Mouse (Mus musculus) kidney, adult 11 months (tissue): Measurements from ENCODE around the gene Fli1.

Experiments
- DNase-seq: peaks from one replicate; pipeline ENCODE4 v3.0.0; 2022

The Fli1 gene

GRCm38 (mm10) chr9:32394761-32395161 is 147.9 kb downstream of the Fli1 start:
- DNase-seq: no peak

DNA sequence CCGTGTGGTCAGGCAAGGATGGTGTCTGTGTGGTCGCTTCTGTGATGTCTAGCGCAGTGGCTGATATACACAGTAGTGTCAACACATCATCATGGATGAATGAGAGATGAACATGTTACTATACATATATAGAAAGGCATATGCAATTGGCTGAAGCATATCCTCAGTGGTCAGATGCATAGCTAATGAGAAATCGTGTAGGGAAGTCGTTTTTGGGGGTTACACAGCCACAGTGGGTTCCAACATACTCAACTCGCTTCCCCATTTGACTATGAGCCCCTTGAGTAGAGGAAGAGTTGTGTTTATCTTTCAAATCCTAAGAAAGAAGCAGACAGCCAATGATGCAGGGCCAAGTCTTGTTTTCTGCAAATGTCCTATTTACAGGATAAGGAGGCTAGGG is 149.9 kb downstream of the Fli1 start:
- DNase-seq: no peak

DNA sequence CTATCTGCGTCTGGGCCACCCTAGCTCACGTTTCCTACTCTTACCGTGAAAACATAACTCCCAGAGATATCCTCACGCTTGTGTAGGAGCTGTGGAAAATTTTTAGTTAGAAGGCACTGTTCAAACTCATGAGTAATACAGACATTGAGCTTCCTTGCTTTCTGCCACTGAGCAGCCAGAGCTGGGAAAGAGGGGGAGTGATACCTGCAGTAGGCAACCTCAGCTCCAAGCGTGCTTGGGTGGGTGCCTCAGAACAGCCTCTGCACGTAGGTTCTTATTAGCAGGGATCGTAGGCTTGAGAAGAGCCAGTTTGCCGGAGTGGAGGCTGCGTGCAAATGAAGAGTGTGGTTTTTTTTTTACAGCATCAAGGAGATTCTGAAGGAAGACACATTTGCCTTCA is 151.0 kb downstream of the Fli1 start:
- no peak for DNase-seq

GRCm38 (mm10) chr9:32391092-32391491 is 151.6 kb downstream of the Fli1 start:
- DNase-seq: no peak

- no peak for DNase-seq
These were observed 154.5 kb downstream of the Fli1 start for GRCm38 (mm10) chr9:32388120-32388519.

GRCm38 (mm10) chr9:32384906-32385305 is 157.8 kb downstream of the Fli1 start:
- DNase-seq: peak; percentile 89

- DNase-seq: peak; percentile 57
These were observed 165.6 kb downstream of the Fli1 start for GRCm38 (mm10) chr9:32376863-32377590.

- no peak for DNase-seq
These were observed 166.6 kb downstream of the Fli1 start for GRCm38 (mm10) chr9:32376031-32376430.

DNA sequence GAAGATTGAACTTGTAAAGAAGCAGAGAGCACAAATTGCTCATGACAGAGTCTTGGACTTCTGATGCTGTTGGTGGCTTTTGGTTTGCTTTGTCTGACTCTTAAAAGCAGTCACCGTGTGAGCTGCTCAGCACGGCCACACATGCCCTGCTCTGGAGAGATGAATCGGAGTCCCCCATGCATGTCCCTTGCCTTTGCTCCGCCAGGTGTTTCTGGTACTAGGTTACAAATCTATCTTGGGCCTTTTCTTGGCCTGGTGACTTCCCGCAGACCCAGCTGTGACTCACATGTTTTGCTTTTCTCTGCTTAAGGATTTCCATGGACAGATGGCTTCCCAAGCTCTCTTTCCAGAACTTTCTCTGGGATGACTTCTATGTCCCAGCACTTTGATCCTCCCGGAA is 169.0 kb downstream of the Fli1 start:
- DNase-seq: no peak
